Mouse (Mus musculus) kidney, adult 2 months (tissue): ENCODE results near the gene Atp13a2.

Source experiments
- CTCF ChIP-seq: fragments of 200-500 bp; conservative IDR thresholded peaks from 2 replicates; pipeline ENCODE4 v1.5.1; 2011; ENCODE audit warnings: low read depth, mild to moderate bottlenecking, control low read depth, low read length, moderate library complexity, mixed read lengths; ENCODE audit not compliant: insufficient read depth, insufficient read length
- POLR2A ChIP-seq: fragments of 200-500 bp; IDR thresholded peaks from one replicate; pipeline ENCODE4 v1.6.1; 2011; ENCODE audit warnings: low read depth, low read length, control low read depth

- TF ChIP-seq POLR2A (no peak), CTCF (no peak)
Observed at GRCm38 (mm10) chr4:140996812-140997211, 10.1 kb downstream of the Atp13a2 start.
